Mouse (Mus musculus) stomach, embryonic 14.5 days (tissue): ENCODE data around the gene Cenpi. TPM values are rescaled to one million over a fixed set of nuclear protein-coding genes. Genes with fewer than 3 reads are reported as not detected.

ENCODE experiments used
- ATAC-seq: fragments of 200-750 bp; cut with Nextera tagmentation; 2 replicates; pipeline ENCODE4 v1.8.0; 2017; ENCODE audit warnings: low read depth, moderate TSS enrichment; ENCODE audit not compliant: insufficient number of reproducible peaks, insufficient read depth, low FRiP score
- H3K27ac ChIP-seq: fragments of 300-500 bp; sonication (generic); 2 replicates; pipeline ENCODE4 v1.5.1; 2014; ENCODE audit warnings: mild to moderate bottlenecking, low read length, moderate library complexity, mixed read lengths
- H3K27me3 ChIP-seq: fragments of 300-500 bp; sonication (generic); 2 replicates; pipeline ENCODE4 v1.6.1; 2014; ENCODE audit warnings: low read length, control low read depth, mixed read lengths; ENCODE audit not compliant: control insufficient read depth, insufficient read depth
- H3K36me3 ChIP-seq: fragments of 300-500 bp; sonication (generic); 2 replicates; pipeline ENCODE4 v1.6.1; 2014; ENCODE audit warnings: mild to moderate bottlenecking, control low read depth, low read length, moderate library complexity, mixed read lengths; ENCODE audit not compliant: control insufficient read depth, insufficient read depth
- H3K4me1 ChIP-seq: fragments of 300-500 bp; sonication (generic); 2 replicates; pipeline ENCODE4 v1.6.1; 2014; ENCODE audit warnings: low read length, control low read depth, mixed read lengths; ENCODE audit not compliant: control insufficient read depth, insufficient read depth
- H3K4me2 ChIP-seq: fragments of 300-500 bp; sonication (generic); replicated peaks from 2 replicates; pipeline ENCODE4 v1.6.1; 2014; ENCODE audit warnings: low read depth, low read length, control low read depth
- H3K4me3 ChIP-seq: fragments of 300-500 bp; sonication (generic); 2 replicates; pipeline ENCODE4 v1.5.1; 2014; ENCODE audit warnings: low read depth, low read length, control low read depth
- H3K9ac ChIP-seq: fragments of 300-500 bp; sonication (generic); replicated peaks from 2 replicates; pipeline ENCODE4 v1.6.1; 2014; ENCODE audit warnings: low read depth, mild to moderate bottlenecking, control low read depth, low read length, moderate library complexity, mixed read lengths
- H3K9me3 ChIP-seq: fragments of 300-500 bp; sonication (generic); 2 replicates; pipeline ENCODE4 v1.6.1; 2016; ENCODE audit warnings: low read depth, low read length, control low read depth; ENCODE audit not compliant: control insufficient read depth
- WGBS: fragments of 180-500 bp; shearing (Covaris S2); extraction: QIAGEN DNeasy Blood & Tissue Kit; methylation state at CpG from one replicate; pipeline ENCODE4 v1.1.7; 2014; 5-methylcytosine and 5-hydroxymethylcytosine counted together
- polyA plus RNA-seq: library from polyadenylated mRNA; unstranded; fragments of >200 nt; fragmentation: Nextera tagmentation; extraction: Ambion mirVana; gene quantifications from 2 replicates; pipeline ENCODE4 v1.2.1, GENCODE M21; 2014

The Cenpi gene
- polyA plus RNA-seq, 1 experiment from 2014 or later, result 40.0 TPM

DNA sequence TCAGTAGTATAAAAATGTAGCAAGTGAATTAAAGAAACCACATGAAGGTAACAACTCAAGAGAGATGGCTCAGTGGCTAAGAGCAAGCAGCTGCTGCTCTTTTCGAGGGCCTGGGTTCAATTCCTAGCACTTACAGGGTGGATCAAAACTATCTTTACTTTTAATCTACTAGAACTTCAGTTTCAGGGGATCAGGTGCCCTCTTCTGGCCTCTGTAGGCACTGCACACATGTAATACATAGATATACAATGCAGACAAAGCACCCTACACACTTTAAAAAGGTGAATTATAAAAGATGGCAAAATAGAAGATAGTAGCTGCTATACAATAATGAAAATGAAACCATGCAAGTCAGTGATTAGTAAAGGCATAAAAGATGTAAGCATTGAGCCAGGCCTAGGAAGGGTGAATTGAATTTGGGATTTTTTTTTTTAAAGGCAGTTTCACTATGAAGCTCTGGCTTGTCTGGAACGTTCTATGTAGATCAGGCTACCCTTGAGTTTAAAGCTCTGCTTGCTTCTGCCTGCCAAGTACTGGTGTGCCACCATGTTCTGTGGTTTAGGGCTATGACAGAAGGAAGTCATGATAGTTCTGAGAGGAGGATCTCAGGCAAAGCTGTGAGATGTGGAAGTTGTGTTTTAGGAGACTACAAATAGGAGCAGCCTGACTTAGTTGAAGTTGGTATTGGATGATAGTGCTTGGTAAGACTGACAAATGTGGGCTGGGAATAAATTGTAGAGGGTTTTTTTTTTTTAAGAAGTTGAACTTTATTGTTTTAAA lies 11.5 kb downstream of the Cenpi start:
- H3K4me1 ChIP-seq, result no peaks in the 10 kb centered on the region
- H3K4me3 ChIP-seq, result no peak overlapping the region
- H3K9ac ChIP-seq, result no peak overlapping the region
- H3K27me3 ChIP-seq, result no peaks in the 10 kb centered on the region
- H3K27ac ChIP-seq, result no peak overlapping the region
- peaks cover 3% of the 10 kb centered on the region for H3K36me3 ChIP-seq
- WGBS, result 75% methylated on average over 2 of the region's 2 CpGs
- no peak for ATAC-seq
- H3K4me2 ChIP-seq, result no peak overlapping the region
- no peaks in the 10 kb centered on the region for H3K9me3 ChIP-seq

GRCm38 (mm10) chrX:134333280-134333679 lies 25.4 kb downstream of the Cenpi start:
- Histone ChIP-seq H3K9me3 (no peaks in the 10 kb centered on the region), H3K27me3 (no peaks in the 10 kb centered on the region), H3K27ac (no peak overlapping the region), H3K4me2 (no peak overlapping the region), H3K36me3 (no peaks in the 10 kb centered on the region), H3K9ac (no peak overlapping the region), H3K4me3 (no peak overlapping the region), H3K4me1 (no peaks in the 10 kb centered on the region)
- no peak for ATAC-seq
- WGBS, result 89% methylated on average over 2 of the region's 2 CpGs

DNA sequence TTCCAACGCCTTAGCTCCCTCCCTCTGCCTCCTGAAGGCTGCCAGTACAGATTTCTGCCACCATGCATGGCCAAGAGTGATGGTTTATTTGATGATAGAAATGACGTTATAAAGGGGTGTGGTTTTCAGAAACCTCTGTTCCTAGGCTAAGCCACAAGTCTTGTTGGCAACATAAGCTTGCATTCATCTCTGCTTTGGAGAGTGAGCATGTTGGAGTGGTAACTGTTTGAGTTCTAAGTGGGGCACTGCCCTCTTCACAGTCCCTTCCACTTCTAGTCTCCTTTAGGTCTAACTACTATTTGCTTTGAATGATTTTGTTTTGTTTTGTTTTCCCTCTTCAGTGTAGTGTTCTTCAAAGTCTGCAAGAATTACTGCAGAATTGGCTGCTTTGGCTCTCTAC lies 34.9 kb downstream of the Cenpi start:
- ATAC-seq, result no peak
- 92% methylated on average over 2 of the region's 2 CpGs for WGBS

DNA sequence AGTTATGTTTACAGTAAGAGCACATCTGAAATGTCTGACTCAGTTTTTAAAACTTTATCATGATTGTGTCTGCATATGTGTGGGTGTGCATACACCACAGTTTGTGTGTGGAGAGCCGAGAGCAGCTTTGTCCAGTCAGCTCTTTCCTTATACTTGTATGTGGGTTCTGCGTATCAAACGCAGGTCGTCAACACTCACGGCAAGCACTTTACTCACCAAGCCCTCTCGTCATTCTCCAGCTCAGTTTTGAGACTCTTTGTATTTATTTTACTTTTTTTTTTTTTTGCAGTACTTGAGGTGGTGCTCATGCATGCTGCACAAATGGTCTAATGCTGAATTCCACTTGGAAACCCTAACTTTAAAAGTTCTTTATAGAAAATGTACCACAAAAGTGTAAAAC lies 42.3 kb downstream of the Cenpi start:
- Histone ChIP-seq H3K36me3 (no peaks in the 10 kb centered on the region), H3K9me3 (no peaks in the 10 kb centered on the region), H3K4me2 (no peak overlapping the region), H3K27me3 (no peaks in the 10 kb centered on the region), H3K27ac (no peak overlapping the region), H3K4me3 (no peak overlapping the region), H3K9ac (no peak overlapping the region), H3K4me1 (no peaks in the 10 kb centered on the region)
- 94% methylated on average over 6 of the region's 6 CpGs for WGBS
- no peak for ATAC-seq

More for the DNA sequence above, 34.9 kb downstream of the Cenpi start:
- Histone ChIP-seq H3K4me3 (no peak overlapping the region), H3K4me1 (no peaks in the 10 kb centered on the region), H3K36me3 (no peaks in the 10 kb centered on the region), H3K27me3 (no peaks in the 10 kb centered on the region), H3K27ac (no peak overlapping the region), H3K9ac (no peak overlapping the region), H3K9me3 (no peaks in the 10 kb centered on the region), H3K4me2 (no peak overlapping the region)

DNA sequence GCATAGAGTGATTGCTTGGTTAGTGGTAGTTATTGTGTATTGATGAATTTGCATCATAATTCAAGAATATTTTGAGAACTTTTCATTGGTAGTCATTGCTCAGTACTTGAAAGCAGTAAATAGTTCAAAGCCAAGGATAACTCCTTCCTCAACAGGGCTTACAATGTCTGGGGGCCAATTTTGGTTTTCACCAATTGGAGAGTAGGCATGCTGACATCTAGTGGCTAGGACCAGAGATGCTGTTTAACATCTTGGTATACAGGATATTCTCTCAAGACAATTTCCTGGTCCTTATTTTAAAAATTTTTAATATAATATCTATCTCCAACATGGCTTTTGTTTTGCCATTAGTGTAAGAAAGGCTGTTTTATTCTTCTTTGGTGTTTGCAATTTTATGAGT lies 46.0 kb downstream of the Cenpi start:
- no peaks in the 10 kb centered on the region for H3K9me3 ChIP-seq
- no peaks in the 10 kb centered on the region for H3K4me1 ChIP-seq
- H3K4me2 ChIP-seq, result no peak overlapping the region
- H3K27ac ChIP-seq, result no peak overlapping the region
- no peaks in the 10 kb centered on the region for H3K27me3 ChIP-seq
- H3K9ac ChIP-seq, result no peak overlapping the region
- no peak for ATAC-seq
- H3K4me3 ChIP-seq, result no peak overlapping the region
- H3K36me3 ChIP-seq, result no peaks in the 10 kb centered on the region

- Histone ChIP-seq H3K36me3 (no peaks in the 10 kb centered on the region; the same call in 1 of the 2 replicates), H3K9ac (no peak overlapping the region), H3K9me3 (no peaks in the 10 kb centered on the region), H3K27me3 (no peaks in the 10 kb centered on the region), H3K4me2 (no peak overlapping the region), H3K27ac (no peak overlapping the region), H3K4me3 (no peak overlapping the region), H3K4me1 (no peaks in the 10 kb centered on the region)
- no peak for ATAC-seq
- WGBS, result 79% methylated on average over 4 of the region's 4 CpGs
Observed at GRCm38 (mm10) chrX:134359336-134359735, 51.5 kb downstream of the Cenpi start.

DNA sequence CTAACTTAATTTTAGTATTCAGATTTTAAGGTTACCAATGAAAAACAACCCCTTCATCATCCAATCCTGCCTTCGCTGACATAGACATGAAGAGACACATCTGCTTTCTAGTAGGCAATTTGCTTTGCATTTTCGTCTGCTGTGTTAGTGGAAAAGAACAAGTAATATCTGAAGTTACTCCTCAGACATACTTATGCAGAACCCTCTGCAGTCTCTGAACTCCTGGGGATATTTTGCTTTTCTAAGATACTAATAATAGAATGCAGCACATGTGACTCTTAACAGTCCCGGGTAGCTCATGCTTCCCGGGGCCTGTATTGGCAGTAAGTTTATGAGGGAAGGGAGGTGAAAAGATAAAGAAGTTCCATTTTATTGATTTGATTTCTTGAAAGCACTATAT lies 54.3 kb downstream of the Cenpi start:
- no peaks in the 10 kb centered on the region for H3K27me3 ChIP-seq
- H3K9ac ChIP-seq, result no peak overlapping the region
- no peaks in the 10 kb centered on the region; the same call in 1 of the 2 replicates for H3K36me3 ChIP-seq
- H3K27ac ChIP-seq, result no peak overlapping the region
- ATAC-seq, result no peak
- WGBS, result 88% methylated on average over 4 of the region's 4 CpGs
- H3K4me3 ChIP-seq, result no peak overlapping the region
- no peaks in the 10 kb centered on the region for H3K9me3 ChIP-seq
- no peak overlapping the region for H3K4me2 ChIP-seq
- no peaks in the 10 kb centered on the region for H3K4me1 ChIP-seq

DNA sequence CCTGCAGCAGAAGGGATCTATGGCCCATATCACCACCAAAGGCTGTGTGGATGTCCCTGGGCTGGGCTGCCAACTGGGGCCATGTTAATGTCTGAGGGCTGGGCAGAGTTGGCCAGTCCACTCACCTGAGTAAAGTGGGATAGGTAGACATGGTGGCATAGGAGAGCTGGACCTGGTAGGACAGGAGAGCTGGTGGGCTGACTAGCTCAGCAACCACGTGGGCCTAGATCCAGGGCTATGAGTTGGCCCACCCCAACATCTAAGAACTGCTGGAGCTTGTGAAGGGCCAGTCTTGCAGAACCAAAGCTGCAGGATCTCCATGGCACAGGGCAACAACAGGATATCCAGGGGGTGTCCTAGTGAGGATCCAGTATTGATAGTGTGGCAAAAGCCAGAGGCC lies 57.5 kb downstream of the Cenpi start:
- Histone ChIP-seq H3K27me3 (no peaks in the 10 kb centered on the region), H3K9ac (no peak overlapping the region), H3K27ac (no peak overlapping the region), H3K4me2 (no peak overlapping the region), H3K4me3 (no peak overlapping the region), H3K36me3 (no peaks in the 10 kb centered on the region; the same call in 1 of the 2 replicates), H3K4me1 (no peaks in the 10 kb centered on the region), H3K9me3 (no peaks in the 10 kb centered on the region)
- no peak for ATAC-seq
- 76% methylated on average over 1 of the region's 1 CpGs for WGBS

DNA sequence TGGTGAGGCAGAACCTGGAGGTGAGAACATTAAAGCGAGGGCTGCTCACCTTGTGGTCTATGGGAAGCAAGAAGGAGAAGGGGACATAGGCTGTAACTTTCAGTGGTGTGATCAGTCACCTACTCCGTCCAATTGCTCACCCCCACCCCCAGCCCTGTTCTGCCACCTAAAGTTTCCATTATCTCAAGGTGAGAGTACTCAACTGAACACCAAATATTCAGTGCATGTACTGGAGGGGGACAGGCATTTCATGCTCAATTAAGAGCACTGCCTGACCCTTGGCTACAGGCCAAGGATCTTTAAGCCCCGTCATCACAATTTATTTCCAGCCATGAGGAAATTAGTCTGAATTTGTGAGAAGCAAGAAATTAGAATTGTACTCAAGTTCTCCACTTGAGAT lies 58.7 kb downstream of the Cenpi start:
- WGBS, result 81% methylated on average over 3 of the region's 3 CpGs
- Histone ChIP-seq H3K4me3 (no peak overlapping the region), H3K27ac (no peak overlapping the region), H3K4me2 (no peak overlapping the region), H3K9ac (no peak overlapping the region), H3K27me3 (no peaks in the 10 kb centered on the region), H3K4me1 (no peaks in the 10 kb centered on the region), H3K9me3 (no peaks in the 10 kb centered on the region), H3K36me3 (no peaks in the 10 kb centered on the region; the same call in 1 of the 2 replicates)
- no peak for ATAC-seq
